Mouse (Mus musculus) right cerebral cortex, adult 18-20 months (tissue): ENCODE results near the gene Zfp93.

Experiments used
- DNase-seq: peaks from one replicate; pipeline ENCODE4 v3.0.0; 2022; ENCODE audit warnings: mixed read lengths

Gene Zfp93

GRCm38 (mm10) chr7:24291387-24292090 lies 21.3 kb downstream of the Zfp93 start:
- DNase-seq = no peak

GRCm38 (mm10) chr7:24293061-24293851 lies 23.0 kb downstream of the Zfp93 start:
- no peak for DNase-seq

- no peak for DNase-seq
These were observed 24.5 kb downstream of the Zfp93 start for GRCm38 (mm10) chr7:24294763-24295162.

GRCm38 (mm10) chr7:24295376-24295775 lies 25.2 kb downstream of the Zfp93 start:
- DNase-seq = no peak

- DNase-seq = no peak
These were observed 26.2 kb downstream of the Zfp93 start for GRCm38 (mm10) chr7:24296386-24296785.

- DNase-seq = no peak
These were observed 27.3 kb downstream of the Zfp93 start for GRCm38 (mm10) chr7:24297361-24298095.

- no peak for DNase-seq
These were observed 28.4 kb downstream of the Zfp93 start for GRCm38 (mm10) chr7:24298635-24298972.

GRCm38 (mm10) chr7:24298973-24299708 lies 28.9 kb downstream of the Zfp93 start:
- peak; percentile 93 for DNase-seq

- DNase-seq = no peak
These were observed 29.7 kb downstream of the Zfp93 start for GRCm38 (mm10) chr7:24299823-24300481.

- DNase-seq = peak; percentile 29
These were observed 30.6 kb downstream of the Zfp93 start, which contains the start of gene Zfp61 for GRCm38 (mm10) chr7:24300771-24301282. Zfp61 (minus strand) TSS chr7:24301232.

GRCm38 (mm10) chr7:24315726-24316566 lies 45.7 kb downstream of the Zfp93 start:
- DNase-seq = no peak

- peak; percentile 98 for DNase-seq
These were observed 46.4 kb downstream of the Zfp93 start, which contains the start of gene Zfp94 for GRCm38 (mm10) chr7:24316567-24317092. Zfp94 (minus strand) TSS chr7:24316666.

- DNase-seq = no peak
These were observed 48.7 kb downstream of the Zfp93 start for GRCm38 (mm10) chr7:24318942-24319341.

GRCm38 (mm10) chr7:24322593-24322992 lies 52.4 kb downstream of the Zfp93 start:
- DNase-seq = no peak

- no peak for DNase-seq
These were observed 55.0 kb downstream of the Zfp93 start for GRCm38 (mm10) chr7:24325197-24325596.

GRCm38 (mm10) chr7:24325675-24326128 lies 55.5 kb downstream of the Zfp93 start:
- DNase-seq = peak; percentile 72

- peak; percentile 28 for DNase-seq
These were observed 56.3 kb downstream of the Zfp93 start for GRCm38 (mm10) chr7:24326273-24327135.
